Mouse (Mus musculus) frontal cortex, adult 2 months (tissue): Measurements from ENCODE around the gene Afap1l2. TPM values are rescaled to one million over a fixed set of nuclear protein-coding genes. Genes with fewer than 3 reads are reported as not detected.
A peak's percentile ranks its signal among the peaks of the same experiment; 100 is the strongest.

Experiments
- DNase-seq, 2 experiments: peaks; one replicate each; pipeline ENCODE4 v3.0.0; 2022; ENCODE audit warnings: low spot score in 1 of 2; ENCODE audit errors: extremely low spot score in 1 of 2
- polyA plus RNA-seq: library from polyadenylated mRNA; depleted of rRNA; stranded (reverse); fragments of >200 nt; gene quantifications from 2 replicates; pipeline ENCODE4 v1.2.3, GENCODE M21; 2012; rRNA removed

Gene Afap1l2
- polyA plus RNA-seq, 1 experiment, result 12.2 TPM

DNA sequence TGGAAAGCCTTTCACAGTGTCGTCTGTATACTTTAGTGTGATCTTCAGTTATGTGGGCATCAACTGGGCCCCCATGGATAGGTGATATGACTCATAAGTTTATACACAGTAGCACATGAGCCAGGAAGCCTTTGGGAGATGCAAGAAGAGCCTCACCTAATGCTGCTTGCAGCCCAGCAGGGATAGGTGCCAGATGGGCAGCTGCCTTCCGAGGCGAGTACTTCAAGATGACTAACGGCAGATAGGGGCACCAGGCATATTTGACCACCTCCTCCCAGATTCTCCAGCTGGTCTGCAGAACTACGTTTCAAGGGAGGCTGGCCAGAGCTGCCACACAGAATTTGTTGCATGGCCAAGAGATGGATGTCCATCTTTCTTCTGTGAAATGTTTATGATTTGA lies 114.7 kb downstream of the Afap1l2 start:
- DNase-seq, result no peak

DNA sequence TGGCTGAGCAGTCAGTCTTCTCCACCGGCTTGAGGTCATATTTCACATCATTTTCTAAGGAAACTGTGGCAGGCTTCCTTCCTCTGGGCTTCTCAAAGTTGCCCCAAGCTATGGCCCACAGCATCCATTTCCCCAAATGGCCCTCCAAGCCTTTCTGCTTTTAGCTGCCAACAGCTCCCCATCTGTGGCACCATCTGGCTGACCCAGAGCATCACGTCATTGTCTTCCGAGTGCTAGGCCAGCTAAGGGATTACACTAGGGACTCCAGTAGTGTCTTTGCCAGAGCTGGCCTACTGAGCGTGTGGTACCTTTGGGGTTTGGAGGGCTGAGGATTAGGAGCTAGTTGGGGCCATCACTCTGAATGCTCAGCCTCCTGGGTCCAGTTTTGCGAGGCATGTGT lies 115.4 kb downstream of the Afap1l2 start:
- DNase-seq, result no peak

DNA sequence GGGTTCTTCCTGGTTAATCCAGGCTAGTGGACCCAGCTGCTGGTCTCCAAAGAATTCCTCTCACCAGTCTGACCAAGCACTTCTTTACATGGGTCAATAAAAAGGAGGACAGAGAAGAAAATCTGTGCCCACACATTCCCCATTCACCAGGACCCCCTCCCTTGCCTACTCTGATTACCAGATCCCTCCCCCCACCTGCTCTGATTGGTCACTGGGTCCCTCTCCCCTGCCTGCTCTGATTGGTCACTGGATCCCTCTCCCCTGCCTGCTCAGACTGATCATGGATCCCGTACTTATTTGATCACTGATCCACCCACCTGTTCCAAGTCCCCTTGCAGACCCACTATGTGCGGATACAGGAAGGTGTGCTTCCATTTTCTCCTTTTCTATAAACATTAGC lies 116.6 kb downstream of the Afap1l2 start:
- no peak for DNase-seq

DNA sequence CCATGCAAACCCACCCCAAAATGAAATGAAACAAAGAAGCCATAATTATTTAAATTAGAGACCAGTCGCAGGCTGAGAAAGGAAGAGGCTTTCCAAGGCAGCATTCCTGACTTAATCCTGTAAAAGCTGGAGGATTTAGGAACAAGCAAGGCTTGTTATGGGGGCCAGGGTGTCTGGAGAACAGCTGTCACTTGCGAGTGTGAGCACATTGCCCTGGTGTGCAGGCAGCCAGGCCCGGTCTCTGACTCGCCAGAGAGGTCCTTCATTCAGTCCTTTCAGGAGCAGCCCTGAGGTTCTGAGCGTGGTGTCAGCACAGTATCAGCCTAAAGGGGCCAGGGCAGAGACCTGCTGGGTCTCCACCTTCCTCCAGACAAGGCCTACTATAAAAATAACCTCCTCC lies 119.4 kb downstream of the Afap1l2 start:
- no peak for DNase-seq

DNA sequence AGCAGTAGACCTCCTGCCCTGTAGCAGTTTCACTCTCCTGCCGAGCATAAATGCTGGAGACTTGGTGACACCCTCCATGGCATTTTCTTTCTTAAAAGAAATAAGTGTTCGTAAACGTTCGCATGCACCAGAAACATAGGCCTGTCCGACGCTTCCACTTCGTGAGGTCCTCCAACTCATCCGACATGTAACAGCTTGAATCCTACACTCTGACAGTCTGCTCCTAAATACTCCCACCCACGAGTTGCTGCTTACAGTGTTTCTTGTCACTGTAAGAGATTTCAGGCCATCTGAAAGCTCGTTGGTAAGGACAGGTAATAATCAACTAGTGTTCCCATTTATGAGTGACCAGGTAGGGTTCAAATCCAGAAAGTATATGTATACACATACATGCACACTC lies 120.1 kb downstream of the Afap1l2 start:
- peak in 1 of 2 experiments; percentile 21 for DNase-seq

DNA sequence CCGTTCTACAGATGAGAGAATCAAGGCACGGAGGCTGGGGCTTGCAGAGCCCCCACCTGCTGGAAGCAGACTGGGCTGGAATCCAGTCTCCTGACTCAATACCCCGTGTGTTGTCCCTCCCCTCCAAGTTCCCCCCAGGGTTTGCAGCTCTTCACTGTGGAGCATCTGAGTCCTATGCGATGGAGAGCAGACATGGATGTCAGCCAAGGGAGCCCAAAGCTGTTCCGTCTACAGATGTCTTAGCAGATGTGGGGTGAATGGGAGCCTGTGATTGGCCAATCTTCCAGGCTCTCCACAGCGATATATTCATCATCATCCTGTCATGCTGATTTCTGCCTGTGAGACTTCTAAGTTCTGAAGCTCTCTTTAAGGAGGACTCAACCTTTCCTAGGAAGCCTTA lies 130.7 kb downstream of the Afap1l2 start:
- no peak for DNase-seq

DNA sequence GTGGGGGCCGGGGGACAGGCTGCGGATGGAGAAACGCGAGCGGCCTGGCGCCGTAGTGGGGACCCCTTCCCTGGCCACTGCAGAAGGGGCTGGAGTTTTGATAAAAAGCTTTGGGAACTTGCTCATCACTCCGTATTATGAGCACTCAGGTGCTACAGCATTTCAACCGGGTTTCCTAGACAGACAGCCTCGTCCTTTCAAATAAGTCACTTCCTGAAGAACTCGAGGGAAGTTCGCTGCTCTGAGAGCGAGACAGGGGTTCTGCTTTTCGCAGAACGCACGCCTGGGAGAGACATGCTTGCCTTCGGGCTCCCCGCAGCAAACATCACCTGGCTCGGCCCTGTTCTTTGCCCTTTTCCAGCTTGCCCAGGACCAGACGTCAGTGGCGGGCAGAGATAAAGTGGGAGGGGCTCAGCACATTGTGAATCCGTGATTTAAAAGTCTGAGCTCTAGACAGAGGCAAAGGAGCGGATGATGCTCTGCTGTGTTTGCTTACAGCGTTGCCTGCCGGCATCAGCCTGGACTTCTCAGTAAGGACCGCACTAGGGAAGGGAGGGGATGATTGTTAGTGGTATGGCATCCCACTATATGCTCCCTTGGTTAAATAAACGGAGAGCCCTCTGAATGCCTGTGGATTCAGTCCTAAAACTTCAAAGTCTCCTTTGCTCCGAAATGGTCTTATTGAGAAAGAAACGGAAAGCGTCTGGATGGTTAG lies 133.3 kb downstream of the Afap1l2 start:
- no peak for DNase-seq

DNA sequence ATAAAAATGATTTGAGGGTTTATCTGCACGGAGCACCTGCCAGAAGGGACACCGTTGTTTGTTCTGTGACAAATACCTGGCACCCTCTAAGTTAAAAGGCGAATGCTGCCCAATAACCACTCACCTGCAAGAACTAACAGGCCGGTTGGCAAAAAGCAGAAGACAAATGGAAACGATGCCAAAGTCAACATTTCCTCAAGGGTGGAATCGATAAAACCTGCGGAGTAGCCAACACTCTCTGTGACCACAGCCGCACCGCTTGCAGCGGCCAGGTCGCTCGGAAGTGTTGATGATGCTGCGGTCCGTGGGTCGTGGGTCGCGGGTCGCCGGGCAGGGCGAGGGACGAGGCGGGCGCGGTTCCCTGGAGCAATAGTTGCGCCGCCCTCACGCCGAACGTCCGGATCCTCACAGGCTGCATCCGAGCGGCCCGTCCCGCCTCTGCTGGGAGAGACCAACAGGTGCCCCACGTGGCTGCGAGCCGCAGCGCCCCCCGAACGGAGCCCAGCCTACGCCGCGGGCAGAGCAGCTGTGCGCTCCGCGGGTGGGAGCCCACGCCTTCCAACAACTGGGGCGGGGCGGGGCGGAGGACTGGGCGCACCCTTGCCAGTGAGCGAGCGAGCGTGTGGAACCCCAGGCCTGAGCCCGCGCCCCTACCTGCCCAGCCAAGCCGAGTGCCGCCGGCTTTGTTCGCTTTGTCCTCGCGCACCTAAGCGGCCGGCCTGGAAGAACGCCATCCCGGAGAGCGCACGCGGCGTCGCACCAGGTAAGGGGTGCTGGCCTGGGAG lies 134.0 kb downstream of the Afap1l2 start, which contains the start of gene Vwa2:
Vwa2 (plus strand) TSS at position 434 of the 785 bp plus-strand sequence.
- peak in 1 of 2 experiments; percentile 7 for DNase-seq

DNA sequence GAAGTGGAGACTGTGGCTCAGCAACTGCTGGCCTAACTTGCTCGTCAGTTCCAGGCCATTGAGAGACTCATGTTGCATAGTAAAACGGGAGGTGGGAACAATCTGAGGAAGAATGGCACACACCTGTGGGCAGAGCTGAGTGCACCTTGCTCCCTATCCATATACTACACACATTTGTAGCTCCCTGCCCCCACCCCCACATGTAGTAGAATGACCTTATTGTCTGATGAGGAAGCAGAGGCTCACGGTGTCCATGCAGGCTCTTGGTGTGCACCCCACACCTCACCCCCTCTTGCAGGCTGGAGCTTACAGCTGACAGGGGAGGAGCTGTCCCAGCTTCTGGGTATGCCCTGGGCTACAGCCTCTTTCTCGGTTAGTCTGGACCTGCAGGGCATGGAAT lies 140.3 kb downstream of the Afap1l2 start:
- DNase-seq, result no peak

Other genes with a start within 250 kb of the Afap1l2 start
- 15.0 and 15.7 TPM in 2 replicates for gene Ccdc186, start 186.0 kb downstream of the Afap1l2 start, polyA plus RNA-seq
- 0.21 and 0.30 TPM in 2 replicates for gene Tdrd1, start 182.0 kb downstream of the Afap1l2 start, polyA plus RNA-seq
- 0.02 and 0.04 TPM in 2 replicates for gene Vwa2, start 134.0 kb downstream of the Afap1l2 start, polyA plus RNA-seq